Mouse (Mus musculus) MEL (cell line): ENCODE results near the gene Mchr1. TPM values are rescaled to one million over a fixed set of nuclear protein-coding genes. Genes with fewer than 3 reads are reported as not detected.

Experiments used
- DNase-seq: peaks from one replicate; pipeline ENCODE4 v3.0.0; 2011; ENCODE audit warnings: low read depth, low spot score
- H3K27ac ChIP-seq: 2 replicates; pipeline ENCODE4 v1.5.1; 2012; ENCODE audit warnings: low read depth, mild to moderate bottlenecking, control low read depth, low read length, moderate library complexity; ENCODE audit not compliant: control insufficient read depth
- H3K27me3 ChIP-seq, 2 experiments: fragments of 150-350 bp in 1 of 2; sonication (generic) in 1 of 2; 2 replicates each; pipeline ENCODE4 v1.6.1; 2012; ENCODE audit warnings: low read length in 2 of 2, mild to moderate bottlenecking in 2 of 2, improper control_type of control experiment in 1 of 2, moderate library complexity in 1 of 2; ENCODE audit not compliant: insufficient read depth in 2 of 2, control insufficient read depth in 1 of 2
- H3K36me3 ChIP-seq, 2 experiments: 2 replicates each; pipeline ENCODE4 v1.6.1; 2012 to 2014; ENCODE audit warnings: low read length in 2 of 2, improper control_type of control experiment in 1 of 2, inconsistent platforms in 1 of 2, mild to moderate bottlenecking in 1 of 2; ENCODE audit not compliant: insufficient read depth in 2 of 2, control insufficient read depth in 1 of 2
- H3K4me1 ChIP-seq, 2 experiments: fragments of 150-350 bp in 1 of 2; sonication (generic) in 1 of 2; 2 replicates each; pipeline ENCODE4 v1.6.1; 2012; ENCODE audit warnings: low read length in 2 of 2, improper control_type of control experiment in 1 of 2, mild to moderate bottlenecking in 1 of 2; ENCODE audit not compliant: insufficient read depth in 2 of 2, control insufficient read depth in 1 of 2
- H3K4me3 ChIP-seq, 2 experiments: fragments of 150-350 bp in 1 of 2; sonication (generic) in 1 of 2; 2 replicates each; pipeline ENCODE4 v1.5.1; 2012; ENCODE audit warnings: low read depth in 2 of 2, low read length in 2 of 2, mild to moderate bottlenecking in 2 of 2, moderate library complexity in 2 of 2, control low read depth in 1 of 2, improper control_type of control experiment in 1 of 2; ENCODE audit not compliant: control insufficient read depth in 1 of 2, insufficient read depth in 1 of 2
- H3K79me2 ChIP-seq: 2 replicates; pipeline ENCODE4 v1.6.1; 2012; ENCODE audit warnings: mild to moderate bottlenecking, low read length, moderate library complexity; ENCODE audit not compliant: control insufficient read depth, poor library complexity, insufficient read depth
- H3K9ac ChIP-seq: 2 replicates; pipeline ENCODE4 v1.6.1; 2012; ENCODE audit warnings: low read depth, mild to moderate bottlenecking, control low read depth, low read length, moderate library complexity; ENCODE audit not compliant: control insufficient read depth, poor library complexity, severe bottlenecking
- H3K9me3 ChIP-seq: fragments of 150-350 bp; sonication (generic); replicated peaks from 2 replicates; pipeline ENCODE4 v1.6.1; 2012; ENCODE audit warnings: mild to moderate bottlenecking, low read length, improper control_type of control experiment, moderate library complexity; ENCODE audit not compliant: insufficient read depth
- BHLHE40 ChIP-seq: IDR thresholded peaks from 2 replicates; pipeline ENCODE4 v1.6.1; 2012; ENCODE audit warnings: low read depth, mild to moderate bottlenecking, inconsistent platforms, low read length, improper control_type of control experiment, borderline replicate concordance
- CTCF ChIP-seq, 3 experiments: IDR thresholded peaks in 2 of 3; conservative IDR thresholded peaks in 1 of 3; 2 replicates each; pipeline ENCODE4 v1.5.1; 2011 to 2012; ENCODE audit warnings: low read length in 3 of 3, low read depth in 2 of 3, mild to moderate bottlenecking in 2 of 3, improper control_type of control experiment in 1 of 3, inconsistent platforms in 1 of 3, mixed read lengths in 1 of 3, moderate library complexity in 1 of 3; ENCODE audit not compliant: control insufficient read depth in 1 of 3, insufficient read depth in 1 of 3, poor library complexity in 1 of 3, severe bottlenecking in 1 of 3
- ELF1 ChIP-seq: IDR thresholded peaks from 2 replicates; pipeline ENCODE4 v1.6.1; 2014; ENCODE audit warnings: low read depth, mild to moderate bottlenecking, inconsistent platforms, low read length, improper control_type of control experiment, moderate library complexity
- GABPA ChIP-seq: IDR thresholded peaks from 2 replicates; pipeline ENCODE4 v1.6.1; 2012; ENCODE audit warnings: low read depth, mild to moderate bottlenecking, inconsistent platforms, low read length, improper control_type of control experiment, moderate library complexity
- HCFC1 ChIP-seq: IDR thresholded peaks from 2 replicates; pipeline ENCODE4 v1.6.1; 2012; ENCODE audit warnings: low read depth, mild to moderate bottlenecking, inconsistent platforms, low read length, improper control_type of control experiment, moderate library complexity
- JUND ChIP-seq: IDR thresholded peaks from 2 replicates; pipeline ENCODE4 v1.6.1; 2011; ENCODE audit warnings: low read depth, mild to moderate bottlenecking, improper control_type of control experiment, low read length
- KAT2A ChIP-seq: conservative IDR thresholded peaks from 2 replicates; pipeline ENCODE4 v1.6.1; 2012; ENCODE audit warnings: low read depth, low read length, improper control_type of control experiment, inconsistent platforms
- MAX ChIP-seq: IDR thresholded peaks from 2 replicates; pipeline ENCODE4 v1.6.1; 2011; ENCODE audit warnings: low read length, improper control_type of control experiment
- MAZ ChIP-seq: IDR thresholded peaks from 2 replicates; pipeline ENCODE4 v1.6.1; 2012; ENCODE audit warnings: low read depth, mild to moderate bottlenecking, inconsistent platforms, low read length, improper control_type of control experiment
- NELFE ChIP-seq: IDR thresholded peaks from 2 replicates; pipeline ENCODE4 v1.6.1; 2011; ENCODE audit warnings: low read depth, low read length, improper control_type of control experiment
- RCOR1 ChIP-seq: IDR thresholded peaks from 2 replicates; pipeline ENCODE4 v1.6.1; 2012; ENCODE audit warnings: low read depth, mild to moderate bottlenecking, inconsistent platforms, low read length, improper control_type of control experiment
- TAL1 ChIP-seq: IDR thresholded peaks from 2 replicates; pipeline ENCODE4 v1.6.1; 2012; ENCODE audit warnings: mild to moderate bottlenecking, inconsistent platforms, low read length, moderate library complexity, mixed read lengths
- ZKSCAN1 ChIP-seq: IDR thresholded peaks from 2 replicates; pipeline ENCODE4 v1.6.1; 2012; ENCODE audit warnings: low read depth, mild to moderate bottlenecking, inconsistent platforms, low read length, improper control_type of control experiment, moderate library complexity
- ZNF384 ChIP-seq: IDR thresholded peaks from 2 replicates; pipeline ENCODE4 v1.6.1; 2012; ENCODE audit warnings: low read depth, mild to moderate bottlenecking, inconsistent platforms, low read length, improper control_type of control experiment
- polyA plus RNA-seq, 2 experiments: library from polyadenylated mRNA; stranded (reverse) in 1 of 2; unstranded in 1 of 2; fragments of >175 nt in 1 of 2; fragments of >200 nt in 1 of 2; gene quantifications; 2 replicates each; pipeline versions ENCODE4 v1.2.1 to v1.2.4; 2012; ENCODE audit warnings: low replicate concordance in 2 of 2, low read depth in 1 of 2; ENCODE audit not compliant: insufficient read length in 2 of 2, insufficient read depth in 1 of 2, missing spikeins in 1 of 2
- total RNA-seq: library from RNA; depleted of rRNA; stranded (reverse); fragments of 300-350 nt; gene quantifications from 2 replicates; pipeline ENCODE4 v1.2.3, GENCODE M21; 2012

Gene Mchr1
- total and polyA plus RNA-seq, 3 experiments: not detected

DNA sequence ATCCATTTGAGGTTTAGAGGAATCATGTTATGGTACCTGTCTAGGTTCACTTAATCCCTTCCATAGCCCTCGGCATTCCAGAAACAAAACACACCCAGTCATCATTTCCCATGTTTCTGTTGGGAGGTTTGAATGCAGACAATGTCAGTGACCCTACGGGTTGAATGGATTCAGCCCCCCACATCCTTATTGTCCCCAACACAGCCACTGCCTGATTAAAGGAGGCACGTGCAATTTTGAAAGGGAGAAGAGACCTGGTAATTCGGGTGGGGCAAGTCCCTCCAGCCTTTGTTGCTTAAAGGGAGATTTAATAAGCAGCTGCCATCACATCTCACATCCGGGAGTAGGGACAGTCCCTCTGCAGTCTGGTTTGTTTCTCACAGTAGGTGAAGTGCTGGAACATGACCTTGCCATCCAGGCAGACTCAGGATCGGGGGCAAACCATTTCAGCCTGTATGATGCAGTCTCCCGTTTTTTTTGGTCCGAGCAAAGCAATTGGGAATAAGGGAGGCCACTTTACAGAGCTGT lies 18.9 kb downstream of the Mchr1 start:
- H3K4me1 ChIP-seq: no peaks in the 10 kb centered on the region
- no peaks in the 10 kb centered on the region for H3K9me3 ChIP-seq
- H3K27ac ChIP-seq: no peak overlapping the region
- no peak overlapping the region for H3K9ac ChIP-seq
- DNase-seq: no peak
- H3K36me3 ChIP-seq: no peaks in the 10 kb centered on the region
- no peak overlapping the region for H3K4me3 ChIP-seq
- H3K79me2 ChIP-seq: no peaks in the 10 kb centered on the region
- peaks cover 24 to 26% of the 10 kb centered on the region in 2 experiments for H3K27me3 ChIP-seq
- no peak for TF ChIP-seq MAX

DNA sequence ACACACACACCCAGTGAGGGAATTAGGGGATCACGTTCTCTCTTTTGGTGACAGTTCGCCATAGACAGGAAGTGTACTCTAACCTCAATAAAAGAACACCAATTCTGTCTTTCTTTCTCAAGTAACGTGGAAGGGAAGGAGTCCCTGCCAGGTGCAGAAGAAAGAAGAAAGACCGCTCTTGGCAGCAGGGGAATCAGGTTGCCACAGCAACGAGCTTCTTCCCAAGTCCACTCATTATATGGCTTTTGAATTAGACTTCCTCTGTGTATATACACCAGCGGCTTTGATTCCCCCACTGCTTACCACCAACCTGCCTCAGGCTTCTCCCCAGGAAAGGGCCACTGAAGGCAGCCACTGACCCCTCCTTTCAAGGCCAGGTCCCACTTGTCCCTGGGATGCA lies 19.8 kb downstream of the Mchr1 start:
- H3K9ac ChIP-seq: no peak overlapping the region
- no peak overlapping the region for H3K4me3 ChIP-seq
- H3K36me3 ChIP-seq: no peaks in the 10 kb centered on the region
- no peak for DNase-seq
- H3K27ac ChIP-seq: no peak overlapping the region
- no peaks in the 10 kb centered on the region for H3K79me2 ChIP-seq
- no peaks in the 10 kb centered on the region for H3K4me1 ChIP-seq
- no peak for TF ChIP-seq ZKSCAN1
- TF ChIP-seq MAX: no peak
- TF ChIP-seq, all 39 proteins: peak for 0
- Histone ChIP-seq H3K27me3 (peaks cover 20 to 25% of the 10 kb centered on the region in 2 experiments), H3K9me3 (no peaks in the 10 kb centered on the region)

DNA sequence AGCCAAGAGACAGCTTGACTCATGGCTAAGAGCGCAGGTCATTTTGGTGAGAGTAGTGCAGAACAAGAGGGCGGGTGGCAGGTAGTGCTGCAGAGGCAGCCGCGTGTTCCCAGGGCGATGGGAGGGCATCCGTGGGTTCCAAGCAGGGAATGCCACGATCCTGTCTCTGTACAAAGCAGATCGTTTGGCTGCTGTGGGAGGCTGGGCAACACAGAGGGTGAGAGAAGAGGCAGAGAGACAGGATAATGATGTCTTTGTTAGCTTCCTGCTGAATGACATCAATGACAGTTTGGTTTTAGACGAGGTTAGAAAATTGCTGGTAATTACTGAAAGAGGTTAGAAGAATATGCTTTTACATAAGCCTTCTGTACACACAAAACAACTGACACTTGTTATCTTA lies 23.0 kb downstream of the Mchr1 start:
- Histone ChIP-seq H3K9me3 (no peaks in the 10 kb centered on the region), H3K79me2 (no peaks in the 10 kb centered on the region), H3K27ac (no peak overlapping the region), H3K9ac (no peak overlapping the region), H3K4me3 (no peak overlapping the region), H3K36me3 (no peaks in the 10 kb centered on the region), H3K4me1 (no peaks in the 10 kb centered on the region), H3K27me3 (peaks cover 12% of the 10 kb centered on the region in 2 experiments)
- TF ChIP-seq KAT2A: no peak
- TF ChIP-seq JUND: no peak
- no peak for TF ChIP-seq MAZ
- TF ChIP-seq HCFC1: no peak
- no peak for TF ChIP-seq ZNF384
- no peak for TF ChIP-seq GABPA
- no peak for TF ChIP-seq BHLHE40
- TF ChIP-seq CTCF (IDR thresholded peaks at IDR 0.05 in 2 of 3, conservative IDR thresholded peaks at IDR 0.05 in 1 of 3; ENCODE audit: control insufficient read depth in 1 of 3, insufficient read depth in 1 of 3, low read depth in 2 of 3, low read length in 3 of 3, poor library complexity in 1 of 3, severe bottlenecking in 1 of 3): no peak
- no peak for TF ChIP-seq NELFE
- no peak for TF ChIP-seq TAL1
- no peak for TF ChIP-seq RCOR1
- TF ChIP-seq ELF1: no peak
- no peak for DNase-seq
